8 mouse cellular contexts compared by ENCODE assay signal in genomic region chr7:118113541-118114297, GRCm38 (mm10). TPM values are rescaled to one million over a fixed set of nuclear protein-coding genes. Genes with fewer than 3 reads are reported as not detected.
DNase-seq lines count a peak whose midpoint lies in the region; ATAC-seq lines count a peak whose summit lies in the region.

No protein-coding gene starts in this region.

- H3K4me3 ChIP-seq in liver, embryonic 11.5 days (ENCODE audit: low read depth, low read length), result peak overlapping the region; percentile 100
- H3K4me3 ChIP-seq in forebrain, embryonic 10.5 days, result peak overlapping the region; percentile 99
- H3K4me3 ChIP-seq in limb, embryonic 12.5 days (replicated peaks), result peak overlapping the region; percentile 98
- H3K4me3 ChIP-seq in neural tube, embryonic 14.5 days (ENCODE audit: low read depth, low read length), result peak overlapping the region; percentile 2; the same call in 1 of the 2 replicates

- H3K9me3 ChIP-seq in liver, embryonic 11.5 days (ENCODE audit: control insufficient read depth, low read length), result no peaks in the 10 kb centered on the region
- no peaks in the 10 kb centered on the region for H3K9me3 ChIP-seq in forebrain, embryonic 10.5 days
- H3K9me3 ChIP-seq in limb, embryonic 12.5 days, result no peaks in the 10 kb centered on the region
- no peaks in the 10 kb centered on the region for H3K9me3 ChIP-seq in neural tube, embryonic 14.5 days (ENCODE audit: control insufficient read depth, low read length)

- DNase-seq in liver, embryonic 11.5 days (ENCODE audit: low spot score), result no peak
- DNase-seq in liver, result no peak
- no peak for DNase-seq in forebrain, embryonic 10.5 days (ENCODE audit: extremely low spot score, low spot score)
- DNase-seq in urinary bladder, adult 2 months (ENCODE audit: low spot score), result no peak
- DNase-seq in adrenal gland, postnatal 36 days, result no peak
- no peak for DNase-seq in spleen, postnatal 4 days (ENCODE audit: low spot score in 2 of 2)

- H3K27me3 ChIP-seq in liver, embryonic 11.5 days (replicated peaks; ENCODE audit: control insufficient read depth, insufficient read depth, low read length), result no peaks in the 10 kb centered on the region
- no peaks in the 10 kb centered on the region for H3K27me3 ChIP-seq in forebrain, embryonic 10.5 days (ENCODE audit: poor library complexity, severe bottlenecking)
- no peaks in the 10 kb centered on the region for H3K27me3 ChIP-seq in limb, embryonic 12.5 days
- H3K27me3 ChIP-seq in neural tube, embryonic 14.5 days (ENCODE audit: control insufficient read depth, insufficient read depth, low read length), result no peaks in the 10 kb centered on the region

- ATAC-seq in liver, embryonic 11.5 days (replicated peaks; ENCODE audit: low FRiP score), result no peak
- ATAC-seq in limb, embryonic 12.5 days (ENCODE audit: insufficient number of reproducible peaks, insufficient read depth, low FRiP score, low TSS enrichment, low read depth), result no peak
- ATAC-seq in neural tube, embryonic 14.5 days (ENCODE audit: low read depth), result no peak

- peak overlapping the region; percentile 95 for H3K4me2 ChIP-seq in liver, embryonic 11.5 days
- peak overlapping the region; percentile 64 for H3K4me2 ChIP-seq in limb, embryonic 12.5 days
- H3K4me2 ChIP-seq in neural tube, embryonic 14.5 days (ENCODE audit: low read depth, low read length), result peak overlapping the region; percentile 87

- 50% methylated on average over 5 of the region's 5 CpGs for WGBS in liver, embryonic 11.5 days
- WGBS in forebrain, embryonic 10.5 days, result 78% methylated on average over 5 of the region's 5 CpGs
- 69% methylated on average over 5 of the region's 5 CpGs for WGBS in limb, embryonic 12.5 days
- WGBS in neural tube, embryonic 14.5 days, result 73% methylated on average over 5 of the region's 5 CpGs

- peak overlapping the region; percentile 43 for H3K27ac ChIP-seq in liver, embryonic 11.5 days (ENCODE audit: low read depth, low read length)
- H3K27ac ChIP-seq in forebrain, embryonic 10.5 days, result no peak overlapping the region
- no peak overlapping the region for H3K27ac ChIP-seq in limb, embryonic 12.5 days
- no peak overlapping the region for H3K27ac ChIP-seq in neural tube, embryonic 14.5 days (ENCODE audit: low read depth, low read length)

- H3K4me1 ChIP-seq in liver, embryonic 11.5 days (replicated peaks; ENCODE audit: control insufficient read depth, insufficient read depth, low read length), result peaks cover 37% of the 10 kb centered on the region
- peaks cover 62% of the 10 kb centered on the region for H3K4me1 ChIP-seq in forebrain, embryonic 10.5 days
- peaks cover 33% of the 10 kb centered on the region for H3K4me1 ChIP-seq in limb, embryonic 12.5 days (replicated peaks)
- peaks cover 33% of the 10 kb centered on the region for H3K4me1 ChIP-seq in neural tube, embryonic 14.5 days (ENCODE audit: control insufficient read depth, insufficient read depth, low read length)

- H3K9ac ChIP-seq in liver, embryonic 11.5 days (ENCODE audit: low read depth, low read length), result peak overlapping the region; percentile 100
- H3K9ac ChIP-seq in limb, embryonic 12.5 days (replicated peaks), result peak overlapping the region; percentile 99; the same call in 1 of the 2 replicates
- H3K9ac ChIP-seq in neural tube, embryonic 14.5 days (replicated peaks; ENCODE audit: low read depth, low read length), result no peak overlapping the region

- H3K36me3 ChIP-seq in liver, embryonic 11.5 days (ENCODE audit: control insufficient read depth, insufficient read depth, low read length), result peaks cover 65% of the 10 kb centered on the region
- peaks cover 76% of the 10 kb centered on the region for H3K36me3 ChIP-seq in forebrain, embryonic 10.5 days (replicated peaks)
- H3K36me3 ChIP-seq in limb, embryonic 12.5 days, result peaks cover 69% of the 10 kb centered on the region
- H3K36me3 ChIP-seq in neural tube, embryonic 14.5 days (ENCODE audit: control insufficient read depth, insufficient read depth, low read length), result peaks cover 43% of the 10 kb centered on the region

RNA-seq across cellular contexts. Expression of gene Rps15a, which starts 2.3 kb away (rescaled TPM):
- 865 and 937 TPM in 2 replicates for polyA plus RNA-seq in liver, embryonic 11.5 days (2014; fragmentation: Nextera tagmentation; extraction: Ambion mirVana)
- 655 and 667 TPM in 2 replicates for polyA plus RNA-seq in forebrain, embryonic 10.5 days (2016; fragmentation: Nextera tagmentation; extraction: Ambion mirVana)
- polyA plus RNA-seq in limb, embryonic 12.5 days (2016; fragmentation: Nextera tagmentation; extraction: Ambion mirVana), result 724 and 793 TPM in 2 replicates
- 414 and 418 TPM in 2 replicates for polyA plus RNA-seq in neural tube, embryonic 14.5 days (2014; fragmentation: Nextera tagmentation; extraction: Ambion mirVana)
- 4,149 and 4,255 TPM in 2 replicates for polyA plus RNA-seq in urinary bladder, adult 2 months (2012; rRNA removed)
- total RNA-seq in adrenal gland, postnatal 36 days (2021), result 100 to 1,000 TPM; 826 to 831 TPM

RNA-seq across cellular contexts. Expression of gene Arl6ip1, which starts 15.7 kb away (rescaled TPM):
- 279 and 288 TPM in 2 replicates for polyA plus RNA-seq in liver, embryonic 11.5 days (2014; fragmentation: Nextera tagmentation; extraction: Ambion mirVana)
- 495 and 509 TPM in 2 replicates for polyA plus RNA-seq in forebrain, embryonic 10.5 days (2016; fragmentation: Nextera tagmentation; extraction: Ambion mirVana)
- polyA plus RNA-seq in limb, embryonic 12.5 days (2016; fragmentation: Nextera tagmentation; extraction: Ambion mirVana), result 420 and 476 TPM in 2 replicates
- polyA plus RNA-seq in neural tube, embryonic 14.5 days (2014; fragmentation: Nextera tagmentation; extraction: Ambion mirVana), result 316 and 357 TPM in 2 replicates
- polyA plus RNA-seq in urinary bladder, adult 2 months (2012; rRNA removed), result 128 and 139 TPM in 2 replicates
- total RNA-seq in adrenal gland, postnatal 36 days (2021), result 100 to 1,000 TPM; 179 to 182 TPM

Comparison
In these comparisons a context has a peak if more than half of its experiments do, and no peak if none do; other contexts are left out.
1. H3K4me3 ChIP-seq: peak in every context shown above with its lines; median percentile 100 in liver, embryonic 11.5 days; 99 in forebrain, embryonic 10.5 days; 98 in limb, embryonic 12.5 days; 2 in neural tube, embryonic 14.5 days.